Mouse (Mus musculus): ENCODE data around the gene Evpl. TPM values are rescaled to one million over a fixed set of nuclear protein-coding genes. Genes with fewer than 3 reads are reported as not detected.

Evpl gene
- total RNA-seq, 2 experiments from 2014 or later, result 0.70 to 0.82 TPM

DNA sequence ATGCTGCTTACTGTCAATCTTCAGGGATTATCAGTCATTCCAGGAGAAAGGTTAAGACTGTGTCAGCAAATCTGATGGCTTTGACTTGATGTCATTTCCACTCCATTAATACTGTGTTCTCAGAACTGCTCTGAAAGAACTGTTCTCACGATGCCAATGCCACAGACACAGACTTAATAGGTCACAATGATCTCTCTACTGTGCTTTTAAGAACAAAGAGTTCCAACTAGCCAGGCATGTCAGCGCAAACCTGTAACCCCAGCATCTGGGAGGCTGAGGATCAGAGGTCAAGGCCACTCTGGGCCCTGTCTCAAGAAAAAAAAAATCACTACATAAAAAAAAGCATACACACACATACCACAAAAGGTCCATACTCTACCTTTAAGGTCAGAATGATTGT, 65.9 kb downstream of the Evpl start:
- DNase-seq, result no peak

Other genes with a start within 250 kb of the Evpl start
- 10 to 100 TPM; 40.7 to 50.3 TPM for gene Galk1, start 225.4 kb downstream of the Evpl start, total RNA-seq (2021)
- gene H3f3b, start 210.1 kb downstream of the Evpl start, total RNA-seq (2021), result 100 to 1,000 TPM; 347 to 353 TPM
- 10 to 100 TPM; 18.3 to 20.2 TPM for gene Unk, start 207.8 kb downstream of the Evpl start, total RNA-seq (2021)
- gene Unc13d, start 160.1 kb downstream of the Evpl start, total RNA-seq (2021), result under 1 TPM; 0.49 to 0.66 TPM
- 100 to 1,000 TPM; 157 to 178 TPM for gene Wbp2, start 151.1 kb downstream of the Evpl start, total RNA-seq (2021)
- 10 to 100 TPM; 14.7 to 23.0 TPM for gene Trim47, start 110.9 kb downstream of the Evpl start, total RNA-seq (2021)
- gene Trim65, start 106.9 kb downstream of the Evpl start, total RNA-seq (2021), result 10 to 100 TPM in 1 of 2 experiments, 1 to 10 TPM in 1; 9.3 to 11.7 TPM
- gene Mrpl38, start 99.2 kb downstream of the Evpl start, total RNA-seq (2021), result 100 to 1,000 TPM in 1 of 2 experiments, 10 to 100 TPM in 1; 95.9 to 107 TPM
- gene Fbf1, start 69.9 kb downstream of the Evpl start, total RNA-seq (2021), result 10 to 100 TPM; 38.4 to 41.6 TPM
- gene Ten1, start 39.2 kb downstream of the Evpl start, total RNA-seq (2021), result 10 to 100 TPM; 20.0 to 28.5 TPM
- 100 to 1,000 TPM; 170 to 228 TPM for gene Acox1, start 39.0 kb downstream of the Evpl start, total RNA-seq (2021)
- 10 to 100 TPM; 77.4 to 81.8 TPM for gene Srp68, start 36.1 kb upstream of the Evpl start, total RNA-seq (2021)
- not detected for gene Galr2, start 42.9 kb upstream of the Evpl start, total RNA-seq (2021)
- gene Exoc7, start 69.2 kb upstream of the Evpl start, total RNA-seq (2021), result 10 to 100 TPM; 57.6 to 68.8 TPM
- gene Foxj1, start 97.3 kb upstream of the Evpl start, total RNA-seq (2021), result under 1 TPM in 1 of 2 experiments, not detected in 1; 0.10 TPM
- gene Rnf157, start 175.0 kb upstream of the Evpl start, total RNA-seq (2021), result 1 to 10 TPM; 8.1 TPM
- gene Ubald2, start 196.0 kb upstream of the Evpl start, total RNA-seq (2021), result 10 to 100 TPM; 30.9 to 42.6 TPM
- not detected for gene Qrich2, start 228.2 kb upstream of the Evpl start, total RNA-seq (2021)

All from adrenal gland, postnatal 36 days (tissue).